Mouse (Mus musculus): Measurements from ENCODE around the gene Cfap161. TPM values are rescaled to one million over a fixed set of nuclear protein-coding genes. Genes with fewer than 3 reads are reported as not detected.

The Cfap161 gene
- not detected for polyA plus RNA-seq (2017; shearing (Covaris generic))

GRCm38 (mm10) chr7:83794705-83795104, at the start of gene Cfap161:
TSS of gene Cfap161 (minus strand) at chr7:83794880.

GRCm38 (mm10) chr7:83745413-83746106, 49.1 kb downstream of the Cfap161 start, which contains the start of gene Il16:
TSS of gene Il16 (minus strand) at chr7:83745726.

Other genes starting within 250 kb of the Cfap161 start
- 2.0 TPM for gene Tmc3, start 210.0 kb downstream of the Cfap161 start, polyA plus RNA-seq (2017; shearing (Covaris generic))
- gene Stard5, start 162.9 kb downstream of the Cfap161 start, polyA plus RNA-seq (2017; shearing (Covaris generic)) = 53.2 TPM
- gene Il16, start 49.2 kb downstream of the Cfap161 start, polyA plus RNA-seq (2017; shearing (Covaris generic)) = 502 TPM
- 0.26 TPM for gene Tlnrd1, start 89.4 kb upstream of the Cfap161 start, polyA plus RNA-seq (2017; shearing (Covaris generic))
- 69.6 TPM for gene Mesd, start 89.6 kb upstream of the Cfap161 start, polyA plus RNA-seq (2017; shearing (Covaris generic))

Data from CD4-positive, CD25-positive, alpha-beta regulatory T cell, adult 9 weeks (primary cell).